Mouse (Mus musculus) C2C12 (cell line): ENCODE results near the gene Gmds.

ENCODE experiments used
- CEBPB ChIP-seq: IDR thresholded peaks from one replicate; pipeline ENCODE4 v1.6.1; 2011; ENCODE audit warnings: low read depth, mild to moderate bottlenecking, control low read depth, moderate library complexity
- CTCF ChIP-seq: IDR thresholded peaks from one replicate; pipeline ENCODE4 v1.5.1; 2011; ENCODE audit not compliant: control insufficient read depth, insufficient read depth, insufficient read length
- MAX ChIP-seq: IDR thresholded peaks from one replicate; pipeline ENCODE4 v1.6.1; 2011; ENCODE audit warnings: mild to moderate bottlenecking, control low read depth
- MYOD1 ChIP-seq: IDR thresholded peaks from one replicate; pipeline ENCODE4 v1.6.1; 2011; ENCODE audit warnings: low read depth; ENCODE audit not compliant: control insufficient read depth, insufficient read length
- USF1 ChIP-seq: IDR thresholded peaks from one replicate; pipeline ENCODE4 v1.6.1; 2011; ENCODE audit warnings: low read depth, mild to moderate bottlenecking, control low read depth, moderate library complexity

- TF ChIP-seq CTCF (no peak), USF1 (no peak), MAX (no peak), CEBPB (no peak), MYOD1 (no peak)
Measured at GRCm38 (mm10) chr13:31806890-31807735, 531.4 kb downstream of the Gmds start.
